In the genomic region with DNA sequence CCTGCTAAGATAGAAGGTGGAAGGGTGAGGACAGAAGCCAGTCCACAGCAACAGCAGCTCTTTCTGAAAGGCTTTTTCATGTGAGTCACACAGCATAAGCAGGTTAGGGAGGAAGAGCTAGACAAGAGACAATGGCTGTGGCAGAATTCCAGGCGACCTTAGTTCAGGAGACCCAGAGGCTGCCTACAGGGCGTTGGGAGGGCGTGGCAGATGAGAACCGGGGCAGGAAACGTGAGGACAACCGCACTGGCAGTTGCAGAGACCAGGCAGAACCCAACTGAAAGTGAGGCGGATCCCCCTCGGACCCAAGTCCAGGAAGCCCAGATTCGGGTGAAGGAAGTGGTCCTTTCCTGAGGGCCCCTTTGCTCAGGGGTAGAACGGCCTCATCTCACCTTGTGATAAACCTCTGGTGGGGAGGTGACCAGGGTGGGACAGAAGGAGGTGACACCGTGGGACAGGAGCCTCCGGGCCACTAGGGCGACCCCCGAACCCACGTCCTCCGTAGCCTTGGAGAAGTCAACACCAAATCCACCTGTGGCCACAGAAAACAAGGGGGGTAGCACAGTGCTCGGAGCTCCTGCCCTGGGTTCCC, we compare ENCODE assay signal across 7 mouse cellular contexts. TPM values are rescaled to one million over a fixed set of nuclear protein-coding genes. Genes with fewer than 3 reads are reported as not detected.
A peak's percentile ranks its signal among the peaks of the same experiment; 100 is the strongest.
DNase-seq lines count a peak whose midpoint lies in the region; ATAC-seq lines count a peak whose summit lies in the region.

No protein-coding gene starts in this region.

- H3K9ac ChIP-seq in embryonic facial prominence, embryonic 15.5 days, result peak overlapping the region; percentile 79
- H3K9ac ChIP-seq in hindbrain, embryonic 15.5 days, result peak overlapping the region; percentile 68
- peak overlapping the region; percentile 85 for H3K9ac ChIP-seq in liver, embryonic 11.5 days (ENCODE audit: low read depth, low read length)
- H3K9ac ChIP-seq in neural tube, embryonic 12.5 days, result peak overlapping the region; percentile 88

- H3K36me3 ChIP-seq in embryonic facial prominence, embryonic 15.5 days, result peaks cover 22% of the 10 kb centered on the region
- peaks cover 15% of the 10 kb centered on the region for H3K36me3 ChIP-seq in hindbrain, embryonic 15.5 days
- peaks cover 23% of the 10 kb centered on the region; the same call in 1 of the 2 replicates for H3K36me3 ChIP-seq in liver, embryonic 11.5 days (ENCODE audit: control insufficient read depth, insufficient read depth, low read length)
- H3K36me3 ChIP-seq in neural tube, embryonic 12.5 days, result peaks cover 25% of the 10 kb centered on the region

- H3K27ac ChIP-seq in embryonic facial prominence, embryonic 15.5 days (replicated peaks), result peak overlapping the region; percentile 90
- H3K27ac ChIP-seq in hindbrain, embryonic 15.5 days (replicated peaks), result peak overlapping the region; percentile 83
- peak overlapping the region; percentile 92 for H3K27ac ChIP-seq in liver, embryonic 11.5 days (ENCODE audit: low read depth, low read length)
- H3K27ac ChIP-seq in neural tube, embryonic 12.5 days, result 0 out of 2 replicates have a peak overlapping the region, but pooled peaks have one; percentile 47

- peak; percentile 44 for DNase-seq in urinary bladder, postnatal 14 days (ENCODE audit: low spot score)
- no peak for DNase-seq in urinary bladder, postnatal 10 days (ENCODE audit: low spot score)
- no peak for DNase-seq in liver, embryonic 11.5 days (ENCODE audit: low spot score)

- H3K4me2 ChIP-seq in embryonic facial prominence, embryonic 15.5 days (replicated peaks), result peak overlapping the region; percentile 79
- peak overlapping the region; percentile 97 for H3K4me2 ChIP-seq in hindbrain, embryonic 15.5 days
- H3K4me2 ChIP-seq in liver, embryonic 11.5 days, result peak overlapping the region; percentile 99
- H3K4me2 ChIP-seq in neural tube, embryonic 12.5 days (replicated peaks), result peak overlapping the region; percentile 98

- ATAC-seq in embryonic facial prominence, embryonic 15.5 days (ENCODE audit: insufficient number of reproducible peaks, low FRiP score, low TSS enrichment, low read depth), result no peak; the same call in 1 of the 2 replicates
- peak; percentile 24 for ATAC-seq in hindbrain, embryonic 15.5 days (ENCODE audit: low FRiP score, low read depth)
- ATAC-seq in liver, embryonic 11.5 days (replicated peaks; ENCODE audit: low FRiP score), result peak; percentile 10; the same call in 1 of the 2 replicates
- peak; percentile 11 for ATAC-seq in neural tube, embryonic 12.5 days (ENCODE audit: low FRiP score, low read depth)
- no peak for ATAC-seq in activated CD4-positive, CD25-positive, alpha-beta regulatory T cell, adult 4 months

- peak overlapping the region; percentile 83 for H3K4me3 ChIP-seq in embryonic facial prominence, embryonic 15.5 days (replicated peaks)
- peak overlapping the region; percentile 61 for H3K4me3 ChIP-seq in hindbrain, embryonic 15.5 days
- peak overlapping the region; percentile 74 for H3K4me3 ChIP-seq in liver, embryonic 11.5 days (ENCODE audit: low read depth, low read length)
- peak overlapping the region; percentile 80 for H3K4me3 ChIP-seq in neural tube, embryonic 12.5 days

- no peaks in the 10 kb centered on the region for H3K9me3 ChIP-seq in embryonic facial prominence, embryonic 15.5 days (replicated peaks)
- no peaks in the 10 kb centered on the region for H3K9me3 ChIP-seq in hindbrain, embryonic 15.5 days
- H3K9me3 ChIP-seq in liver, embryonic 11.5 days (ENCODE audit: control insufficient read depth, low read length), result no peaks in the 10 kb centered on the region
- no peaks in the 10 kb centered on the region for H3K9me3 ChIP-seq in neural tube, embryonic 12.5 days

- peaks cover 24% of the 10 kb centered on the region for H3K4me1 ChIP-seq in embryonic facial prominence, embryonic 15.5 days
- H3K4me1 ChIP-seq in hindbrain, embryonic 15.5 days (replicated peaks), result peaks cover 36% of the 10 kb centered on the region
- peaks cover 12% of the 10 kb centered on the region for H3K4me1 ChIP-seq in liver, embryonic 11.5 days (replicated peaks; ENCODE audit: control insufficient read depth, insufficient read depth, low read length)
- peaks cover 17% of the 10 kb centered on the region for H3K4me1 ChIP-seq in neural tube, embryonic 12.5 days

- no peaks in the 10 kb centered on the region for H3K27me3 ChIP-seq in embryonic facial prominence, embryonic 15.5 days
- no peaks in the 10 kb centered on the region for H3K27me3 ChIP-seq in hindbrain, embryonic 15.5 days
- H3K27me3 ChIP-seq in liver, embryonic 11.5 days (replicated peaks; ENCODE audit: control insufficient read depth, insufficient read depth, low read length), result no peaks in the 10 kb centered on the region
- H3K27me3 ChIP-seq in neural tube, embryonic 12.5 days (replicated peaks), result no peaks in the 10 kb centered on the region

- 22% methylated on average over 17 of the region's 17 CpGs for WGBS in embryonic facial prominence, embryonic 15.5 days
- 29% methylated on average over 17 of the region's 17 CpGs for WGBS in hindbrain, embryonic 15.5 days
- WGBS in liver, embryonic 11.5 days, result 11% methylated on average over 17 of the region's 17 CpGs
- 34% methylated on average over 17 of the region's 17 CpGs for WGBS in neural tube, embryonic 12.5 days

RNA-seq across cellular contexts. Expression of gene Amdhd2, which starts 0.9 kb away (rescaled TPM):
- 35.3 and 37.5 TPM in 2 replicates for polyA plus RNA-seq in embryonic facial prominence, embryonic 15.5 days (2015; fragmentation: Nextera tagmentation; extraction: Ambion mirVana)
- 33.6 and 38.8 TPM in 2 replicates for polyA plus RNA-seq in hindbrain, embryonic 15.5 days (2015; fragmentation: Nextera tagmentation; extraction: Ambion mirVana)
- 30.5 and 35.2 TPM in 2 replicates for polyA plus RNA-seq in liver, embryonic 11.5 days (2014; fragmentation: Nextera tagmentation; extraction: Ambion mirVana)
- polyA plus RNA-seq in neural tube, embryonic 12.5 days (2016; fragmentation: Nextera tagmentation; extraction: Ambion mirVana), result 36.0 and 41.2 TPM in 2 replicates
- polyA plus RNA-seq in activated CD4-positive, CD25-positive, alpha-beta regulatory T cell, adult 4 months (2017; shearing (Covaris generic)), result 10 to 100 TPM; 23.1 to 34.5 TPM

RNA-seq across cellular contexts. Expression of gene Atp6v0c, which starts 6.8 kb away (rescaled TPM):
- 539 and 547 TPM in 2 replicates for polyA plus RNA-seq in embryonic facial prominence, embryonic 15.5 days (2015; fragmentation: Nextera tagmentation; extraction: Ambion mirVana)
- 1,386 and 1,520 TPM in 2 replicates for polyA plus RNA-seq in hindbrain, embryonic 15.5 days (2015; fragmentation: Nextera tagmentation; extraction: Ambion mirVana)
- polyA plus RNA-seq in liver, embryonic 11.5 days (2014; fragmentation: Nextera tagmentation; extraction: Ambion mirVana), result 476 and 499 TPM in 2 replicates
- polyA plus RNA-seq in neural tube, embryonic 12.5 days (2016; fragmentation: Nextera tagmentation; extraction: Ambion mirVana), result 671 and 684 TPM in 2 replicates
- 100 to 1,000 TPM; 152 to 192 TPM for polyA plus RNA-seq in activated CD4-positive, CD25-positive, alpha-beta regulatory T cell, adult 4 months (2017; shearing (Covaris generic))

RNA-seq across cellular contexts. Expression of gene Pdpk1, which starts 12.0 kb away (rescaled TPM):
- polyA plus RNA-seq in embryonic facial prominence, embryonic 15.5 days (2015; fragmentation: Nextera tagmentation; extraction: Ambion mirVana), result 39.2 and 40.1 TPM in 2 replicates
- 63.8 and 64.4 TPM in 2 replicates for polyA plus RNA-seq in hindbrain, embryonic 15.5 days (2015; fragmentation: Nextera tagmentation; extraction: Ambion mirVana)
- polyA plus RNA-seq in liver, embryonic 11.5 days (2014; fragmentation: Nextera tagmentation; extraction: Ambion mirVana), result 31.8 and 37.0 TPM in 2 replicates
- 53.4 and 58.4 TPM in 2 replicates for polyA plus RNA-seq in neural tube, embryonic 12.5 days (2016; fragmentation: Nextera tagmentation; extraction: Ambion mirVana)
- polyA plus RNA-seq in activated CD4-positive, CD25-positive, alpha-beta regulatory T cell, adult 4 months (2017; shearing (Covaris generic)), result 10 to 100 TPM; 43.3 to 47.7 TPM

RNA-seq across cellular contexts. Expression of gene Tbc1d24, which starts 42.7 kb away (rescaled TPM):
- polyA plus RNA-seq in embryonic facial prominence, embryonic 15.5 days (2015; fragmentation: Nextera tagmentation; extraction: Ambion mirVana), result 5.5 and 8.6 TPM in 2 replicates
- 26.9 TPM in 2 replicates for polyA plus RNA-seq in hindbrain, embryonic 15.5 days (2015; fragmentation: Nextera tagmentation; extraction: Ambion mirVana)
- 13.3 and 14.5 TPM in 2 replicates for polyA plus RNA-seq in liver, embryonic 11.5 days (2014; fragmentation: Nextera tagmentation; extraction: Ambion mirVana)
- 12.4 and 13.0 TPM in 2 replicates for polyA plus RNA-seq in neural tube, embryonic 12.5 days (2016; fragmentation: Nextera tagmentation; extraction: Ambion mirVana)
- polyA plus RNA-seq in activated CD4-positive, CD25-positive, alpha-beta regulatory T cell, adult 4 months (2017; shearing (Covaris generic)), result under 1 TPM; 0.45 to 0.60 TPM

RNA-seq across cellular contexts. Expression of gene Ntn3, which starts 46.7 kb away (rescaled TPM):
- 10.5 and 11.0 TPM in 2 replicates for polyA plus RNA-seq in embryonic facial prominence, embryonic 15.5 days (2015; fragmentation: Nextera tagmentation; extraction: Ambion mirVana)
- 4.9 and 5.8 TPM in 2 replicates for polyA plus RNA-seq in hindbrain, embryonic 15.5 days (2015; fragmentation: Nextera tagmentation; extraction: Ambion mirVana)
- 2.3 and 2.7 TPM in 2 replicates for polyA plus RNA-seq in liver, embryonic 11.5 days (2014; fragmentation: Nextera tagmentation; extraction: Ambion mirVana)
- polyA plus RNA-seq in neural tube, embryonic 12.5 days (2016; fragmentation: Nextera tagmentation; extraction: Ambion mirVana), result 9.0 and 10.6 TPM in 2 replicates
- polyA plus RNA-seq in activated CD4-positive, CD25-positive, alpha-beta regulatory T cell, adult 4 months (2017; shearing (Covaris generic)), result not detected

Comparison
In these comparisons a context has a peak if more than half of its experiments do, and no peak if none do; other contexts are left out.
1. ATAC-seq: peak in hindbrain, embryonic 15.5 days (single experiment), liver, embryonic 11.5 days (single experiment) and neural tube, embryonic 12.5 days (single experiment); none in embryonic facial prominence, embryonic 15.5 days (single experiment) and activated CD4-positive, CD25-positive, alpha-beta regulatory T cell, adult 4 months (single experiment).
2. Peak in every context shown above with its lines, with median percentiles within 50 percentile points of each other: H3K27ac ChIP-seq, H3K4me2 ChIP-seq, H3K4me3 ChIP-seq and H3K9ac ChIP-seq.